Mouse (Mus musculus): ENCODE measurements around the gene Clptm1. TPM values are rescaled to one million over a fixed set of nuclear protein-coding genes. Genes with fewer than 3 reads are reported as not detected.

Gene Clptm1
- polyA plus RNA-seq (2014; fragmentation: Illumina TruSeq; extraction: RNeasy Lipid Tissue Mini Kit (QIAGEN cat#74804); ENCODE audit: low read depth, low replicate concordance) = 73.7 TPM

DNA sequence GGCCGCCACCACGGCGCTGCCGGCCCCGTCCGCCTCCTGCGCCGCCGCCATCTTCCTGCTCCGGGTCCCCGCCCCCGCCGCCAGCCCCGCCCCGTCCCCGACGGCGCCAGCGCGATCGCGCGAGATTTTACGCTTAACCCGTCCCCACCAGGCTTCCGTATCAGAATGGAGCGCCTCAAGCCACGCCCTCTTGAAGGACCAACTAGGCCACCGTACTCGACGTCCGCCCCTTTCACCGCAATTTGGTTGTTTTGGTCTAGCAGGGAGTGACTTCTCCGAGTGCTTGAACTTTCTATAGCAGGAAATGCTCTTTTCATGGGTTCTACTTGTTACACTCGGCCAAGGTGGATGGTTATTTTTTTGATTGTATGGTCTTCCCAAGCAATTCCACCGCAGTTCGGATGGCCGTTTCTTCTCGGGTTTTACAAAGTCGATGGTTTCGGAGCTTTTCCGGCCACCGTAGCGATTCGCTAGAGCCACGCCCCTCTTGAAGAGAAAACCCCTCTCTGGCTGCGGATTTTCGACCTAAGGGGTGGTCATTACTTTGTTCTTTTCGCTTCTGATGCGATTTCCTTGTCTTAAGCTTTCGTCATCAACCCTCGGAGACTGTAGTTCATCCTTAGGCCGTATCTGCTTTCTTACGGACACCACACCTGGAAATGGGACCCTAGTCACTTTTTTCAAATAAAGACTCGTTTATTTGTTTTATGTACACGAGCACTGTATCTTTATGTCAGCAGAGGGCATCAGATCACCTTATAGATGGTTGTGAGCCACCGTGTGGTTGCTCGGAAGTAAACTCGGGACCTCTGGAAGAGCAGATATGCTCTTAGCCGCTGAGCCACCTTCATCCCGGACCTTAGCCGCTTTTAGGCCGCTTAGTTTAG lies at the start of gene Clptm1:
Clptm1 (minus strand) TSS at position 79 of the 887 bp plus-strand sequence.

DNA sequence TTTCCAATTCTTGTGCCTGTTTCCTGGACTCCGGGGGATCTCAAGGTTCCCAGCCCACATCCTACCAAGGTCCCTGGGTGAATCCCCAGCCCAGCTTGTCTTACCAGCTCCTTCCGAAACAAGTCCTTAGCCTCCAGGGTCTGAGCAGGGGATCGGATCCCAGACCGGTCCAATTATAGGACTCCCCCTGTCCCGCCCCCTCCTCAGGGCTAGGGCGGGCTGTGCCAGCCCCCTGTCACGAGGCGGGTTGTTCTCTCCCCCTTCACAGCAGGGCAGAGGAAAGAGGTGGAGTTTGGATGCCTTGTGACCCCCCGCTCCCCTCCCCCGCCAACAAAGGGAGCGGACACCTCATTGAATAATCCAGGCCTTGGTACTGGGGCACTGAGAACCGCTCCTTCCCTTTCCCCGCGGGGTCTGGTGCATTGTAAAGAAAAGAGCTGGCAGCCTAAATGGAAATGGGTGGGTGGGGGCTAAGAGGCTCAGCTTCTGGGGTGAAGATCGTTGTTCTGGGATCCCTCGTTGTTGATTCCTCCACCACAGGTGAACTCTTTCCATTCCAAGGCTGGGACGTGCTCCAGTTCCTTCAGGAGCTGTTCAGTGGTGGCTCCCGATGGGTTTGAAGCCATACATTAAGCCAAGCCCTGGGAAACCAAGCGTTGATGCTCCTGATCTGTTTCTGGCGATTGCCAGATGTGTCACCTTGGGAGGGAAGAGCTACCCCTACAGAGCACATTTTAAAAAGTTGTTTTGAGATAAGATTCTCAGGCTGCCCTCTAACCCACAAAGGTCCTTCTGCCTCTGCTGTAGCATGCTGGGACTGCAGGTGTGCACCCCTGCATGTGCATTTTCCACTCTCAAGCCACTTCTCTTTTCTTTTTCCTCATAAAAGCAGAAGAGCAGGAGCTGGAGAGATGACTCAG lies 34.3 kb upstream of the Clptm1 start, which contains the start of gene Apoe:
Apoe (minus strand) TSS at position 282 of the 920 bp plus-strand sequence.

DNA sequence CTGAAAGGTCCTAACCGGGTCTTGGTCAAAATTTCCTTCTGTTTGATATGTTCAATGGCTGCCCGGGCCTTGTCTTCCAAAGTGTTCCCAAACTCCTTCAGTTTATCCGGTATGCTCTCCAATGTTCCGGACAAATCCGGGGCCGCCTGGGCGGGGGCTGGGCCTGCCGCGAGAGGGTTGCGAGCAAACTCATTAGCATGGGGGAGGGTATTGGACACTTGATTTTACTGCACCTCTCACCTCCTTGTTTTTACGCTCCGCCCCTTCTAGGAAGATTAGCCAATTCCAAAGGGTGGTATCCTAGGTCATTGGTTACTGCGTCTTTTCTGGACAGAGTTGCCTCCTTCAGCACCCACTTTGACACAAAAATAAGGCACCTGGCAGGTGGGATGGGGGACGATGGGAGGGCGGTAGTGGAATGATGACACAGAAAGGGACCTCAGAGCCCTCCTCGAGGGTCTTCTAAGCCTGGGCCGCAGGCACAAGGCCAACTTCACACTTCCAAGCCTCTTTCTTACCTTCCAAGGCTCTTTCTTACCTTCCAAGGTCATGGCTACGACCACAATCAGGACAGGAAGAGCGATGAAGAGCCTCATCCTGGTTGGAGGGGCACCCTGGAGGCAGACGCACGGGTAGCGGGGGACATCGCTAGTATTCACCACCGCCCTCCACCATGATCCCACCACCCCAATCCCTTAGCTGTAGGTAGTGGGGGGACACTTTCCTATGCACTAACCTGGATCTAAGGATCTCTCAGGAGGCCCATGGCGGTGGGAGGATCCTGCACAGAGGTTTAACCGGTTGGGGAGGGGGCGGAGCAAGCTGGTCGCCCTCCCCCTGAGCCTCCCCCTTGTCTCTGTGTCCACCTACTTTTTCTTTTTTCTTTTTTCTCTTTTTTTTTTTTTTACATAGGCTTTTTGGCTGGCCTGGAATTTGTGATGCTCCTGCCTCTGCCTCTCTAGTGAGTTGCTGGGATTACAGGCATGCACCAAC lies 27.3 kb upstream of the Clptm1 start, which contains the start of gene Apoc1:
Apoc1 (minus strand) TSS at position 788 of the 993 bp plus-strand sequence.

DNA sequence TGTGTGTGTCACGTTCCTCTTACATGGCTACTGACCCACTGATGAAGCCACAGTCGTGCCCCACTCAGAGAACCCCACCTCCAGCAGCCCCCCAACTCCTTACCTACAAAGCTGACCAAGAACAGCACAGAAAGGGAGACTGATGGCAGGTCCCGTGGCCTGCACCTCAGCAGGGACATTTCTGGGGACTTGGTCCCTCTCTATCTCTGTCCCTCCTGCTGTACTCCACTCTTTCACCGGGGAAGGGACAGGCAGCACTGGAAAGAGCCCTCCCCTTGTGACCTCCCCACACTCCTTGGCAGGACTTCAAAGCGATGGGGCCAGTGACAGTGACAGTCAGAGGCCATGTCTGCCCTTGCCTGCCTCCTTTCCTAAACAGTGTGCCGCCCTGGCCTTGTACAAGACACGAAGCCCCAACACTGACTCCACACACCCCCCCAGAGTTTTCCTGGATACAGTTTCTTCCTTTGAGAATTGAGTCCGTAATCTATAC lies 16.4 kb upstream of the Clptm1 start, which contains the start of the genes Gm44805 and Apoc4:
Gm44805 (minus strand) TSS at position 222 of the 493 bp plus-strand sequence.
Apoc4 (minus strand) TSS at position 278 of the 493 bp plus-strand sequence.

DNA sequence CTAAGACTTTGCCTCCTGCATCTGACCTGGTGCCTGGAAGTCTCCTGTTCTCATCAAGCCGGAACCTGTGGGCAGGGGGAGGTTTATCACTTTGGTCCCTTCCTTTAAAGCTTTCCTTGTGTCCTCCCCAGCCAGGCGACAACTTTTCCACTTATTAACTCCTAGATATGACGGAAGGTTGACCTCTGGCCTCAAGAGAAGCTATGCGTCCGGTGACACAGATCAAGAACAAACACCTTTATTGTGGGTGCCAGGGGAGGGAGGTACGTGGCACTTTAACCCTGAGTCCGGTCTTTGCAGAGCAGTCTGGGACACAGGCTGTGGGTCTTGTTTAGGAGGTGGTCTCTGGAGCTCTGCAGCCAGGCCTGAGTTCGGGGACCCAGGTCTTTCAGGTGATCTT lies 13.0 kb upstream of the Clptm1 start, which contains the start of gene Apoc2:
Apoc2 (minus strand) TSS at position 70 of the 400 bp plus-strand sequence.

DNA sequence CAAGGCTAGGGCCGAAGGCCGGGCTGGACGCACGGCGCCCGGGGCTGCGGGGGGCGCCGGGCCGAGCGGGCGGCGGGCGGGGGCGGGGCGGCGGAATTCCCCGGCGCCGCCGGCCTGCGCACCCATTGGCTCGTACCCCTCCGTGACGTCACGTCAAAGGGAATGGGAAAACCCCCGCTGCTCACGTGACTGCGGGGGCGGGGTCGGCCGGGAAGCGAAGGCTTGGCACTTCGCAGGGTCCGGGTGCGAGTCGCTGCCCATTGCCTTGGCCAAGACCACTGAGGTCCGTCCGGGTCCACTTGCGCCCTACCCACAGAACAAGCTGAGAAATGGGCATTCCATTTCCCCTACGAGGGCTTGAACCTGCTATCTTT lies 35.5 kb downstream of the Clptm1 start, which contains the start of gene Relb:
Relb (minus strand) TSS at position 78 of the 374 bp plus-strand sequence.

DNA sequence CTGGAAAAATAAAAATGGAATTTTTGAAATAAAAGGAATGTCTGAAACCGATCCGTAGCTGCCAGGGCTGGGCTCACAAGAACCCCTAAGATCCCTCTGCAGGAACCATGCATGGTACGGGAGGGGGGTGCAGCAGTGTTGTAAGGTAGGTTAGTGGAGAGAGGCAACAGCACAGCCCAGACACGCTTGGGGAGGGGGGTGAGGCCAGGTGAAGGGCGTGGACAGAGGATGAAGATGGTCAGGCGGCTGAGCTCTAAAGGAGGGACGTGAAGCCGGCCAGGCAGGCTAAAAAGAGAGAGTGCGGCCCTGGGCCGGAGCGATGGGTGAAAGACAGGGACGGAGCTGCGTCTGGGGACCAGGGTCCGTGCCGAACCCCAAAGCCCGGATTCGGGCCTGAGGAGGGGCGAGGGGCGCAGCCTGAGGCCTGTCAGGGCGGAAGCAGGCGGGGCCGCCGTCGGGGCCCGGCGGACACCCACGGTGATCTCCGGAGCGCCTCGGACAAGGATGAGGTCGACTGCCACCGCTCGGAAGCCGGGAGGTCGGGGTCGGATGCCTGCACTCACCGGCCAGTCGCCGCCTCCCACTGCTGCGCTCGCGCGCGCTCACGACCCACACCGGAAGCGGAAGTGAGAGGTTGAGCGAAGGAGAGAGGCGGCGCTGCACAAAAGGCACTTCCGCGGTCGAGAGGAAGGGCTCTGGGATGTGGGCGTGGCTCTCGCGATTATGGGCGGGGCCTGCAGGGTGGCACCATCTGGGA lies 60.8 kb downstream of the Clptm1 start, which contains the start of gene Clasrp:
Clasrp (minus strand) TSS at position 638 of the 757 bp plus-strand sequence.

Other genes starting within 250 kb of the Clptm1 start
- 16.4 TPM for gene Mark4, start 206.2 kb downstream of the Clptm1 start, polyA plus RNA-seq (2014; fragmentation: Illumina TruSeq; extraction: RNeasy Lipid Tissue Mini Kit (QIAGEN cat#74804); ENCODE audit: low read depth, low replicate concordance)
- gene Exoc3l2, start 201.7 kb downstream of the Clptm1 start, polyA plus RNA-seq (2014; fragmentation: Illumina TruSeq; extraction: RNeasy Lipid Tissue Mini Kit (QIAGEN cat#74804); ENCODE audit: low read depth, low replicate concordance) = 1.4 TPM
- 2.7 TPM for gene Bloc1s3, start 156.7 kb downstream of the Clptm1 start, polyA plus RNA-seq (2014; fragmentation: Illumina TruSeq; extraction: RNeasy Lipid Tissue Mini Kit (QIAGEN cat#74804); ENCODE audit: low read depth, low replicate concordance)
- 23.6 TPM for gene Trappc6a, start 156.6 kb downstream of the Clptm1 start, polyA plus RNA-seq (2014; fragmentation: Illumina TruSeq; extraction: RNeasy Lipid Tissue Mini Kit (QIAGEN cat#74804); ENCODE audit: low read depth, low replicate concordance)
- not detected for gene Nkpd1, start 147.2 kb downstream of the Clptm1 start, polyA plus RNA-seq (2014; fragmentation: Illumina TruSeq; extraction: RNeasy Lipid Tissue Mini Kit (QIAGEN cat#74804); ENCODE audit: low read depth, low replicate concordance)
- gene Ppp1r37, start 102.0 kb downstream of the Clptm1 start, polyA plus RNA-seq (2014; fragmentation: Illumina TruSeq; extraction: RNeasy Lipid Tissue Mini Kit (QIAGEN cat#74804); ENCODE audit: low read depth, low replicate concordance) = 69.0 TPM
- 1.1 TPM for gene Zfp296, start 87.7 kb downstream of the Clptm1 start, polyA plus RNA-seq (2014; fragmentation: Illumina TruSeq; extraction: RNeasy Lipid Tissue Mini Kit (QIAGEN cat#74804); ENCODE audit: low read depth, low replicate concordance)
- 53.3 TPM for gene Gemin7, start 87.4 kb downstream of the Clptm1 start, polyA plus RNA-seq (2014; fragmentation: Illumina TruSeq; extraction: RNeasy Lipid Tissue Mini Kit (QIAGEN cat#74804); ENCODE audit: low read depth, low replicate concordance)
- gene Clasrp, start 60.5 kb downstream of the Clptm1 start, polyA plus RNA-seq (2014; fragmentation: Illumina TruSeq; extraction: RNeasy Lipid Tissue Mini Kit (QIAGEN cat#74804); ENCODE audit: low read depth, low replicate concordance) = 35.4 TPM
- 8.3 TPM for gene Relb, start 35.6 kb downstream of the Clptm1 start, polyA plus RNA-seq (2014; fragmentation: Illumina TruSeq; extraction: RNeasy Lipid Tissue Mini Kit (QIAGEN cat#74804); ENCODE audit: low read depth, low replicate concordance)
- gene Apoc2, start 12.9 kb upstream of the Clptm1 start, polyA plus RNA-seq (2014; fragmentation: Illumina TruSeq; extraction: RNeasy Lipid Tissue Mini Kit (QIAGEN cat#74804); ENCODE audit: low read depth, low replicate concordance) = 1.0 TPM
- gene Gm44805, start 16.4 kb upstream of the Clptm1 start, polyA plus RNA-seq (2014; fragmentation: Illumina TruSeq; extraction: RNeasy Lipid Tissue Mini Kit (QIAGEN cat#74804); ENCODE audit: low read depth, low replicate concordance) = not detected
- gene Apoc4, start 16.4 kb upstream of the Clptm1 start, polyA plus RNA-seq (2014; fragmentation: Illumina TruSeq; extraction: RNeasy Lipid Tissue Mini Kit (QIAGEN cat#74804); ENCODE audit: low read depth, low replicate concordance) = 3.5 TPM
- 21.5 TPM for gene Apoc1, start 27.6 kb upstream of the Clptm1 start, polyA plus RNA-seq (2014; fragmentation: Illumina TruSeq; extraction: RNeasy Lipid Tissue Mini Kit (QIAGEN cat#74804); ENCODE audit: low read depth, low replicate concordance)
- 747 TPM for gene Apoe, start 34.2 kb upstream of the Clptm1 start, polyA plus RNA-seq (2014; fragmentation: Illumina TruSeq; extraction: RNeasy Lipid Tissue Mini Kit (QIAGEN cat#74804); ENCODE audit: low read depth, low replicate concordance)
- gene Tomm40, start 50.4 kb upstream of the Clptm1 start, polyA plus RNA-seq (2014; fragmentation: Illumina TruSeq; extraction: RNeasy Lipid Tissue Mini Kit (QIAGEN cat#74804); ENCODE audit: low read depth, low replicate concordance) = 73.7 TPM
- gene Nectin2, start 85.5 kb upstream of the Clptm1 start, polyA plus RNA-seq (2014; fragmentation: Illumina TruSeq; extraction: RNeasy Lipid Tissue Mini Kit (QIAGEN cat#74804); ENCODE audit: low read depth, low replicate concordance) = 32.1 TPM
- gene Bcam, start 106.0 kb upstream of the Clptm1 start, polyA plus RNA-seq (2014; fragmentation: Illumina TruSeq; extraction: RNeasy Lipid Tissue Mini Kit (QIAGEN cat#74804); ENCODE audit: low read depth, low replicate concordance) = 183 TPM
- 0.45 TPM for gene Cblc, start 131.8 kb upstream of the Clptm1 start, polyA plus RNA-seq (2014; fragmentation: Illumina TruSeq; extraction: RNeasy Lipid Tissue Mini Kit (QIAGEN cat#74804); ENCODE audit: low read depth, low replicate concordance)
- gene Bcl3, start 157.7 kb upstream of the Clptm1 start, polyA plus RNA-seq (2014; fragmentation: Illumina TruSeq; extraction: RNeasy Lipid Tissue Mini Kit (QIAGEN cat#74804); ENCODE audit: low read depth, low replicate concordance) = 5.8 TPM
- not detected for gene Gm19345, start 187.0 kb upstream of the Clptm1 start, polyA plus RNA-seq (2014; fragmentation: Illumina TruSeq; extraction: RNeasy Lipid Tissue Mini Kit (QIAGEN cat#74804); ENCODE audit: low read depth, low replicate concordance)
- gene Ceacam16, start 196.3 kb upstream of the Clptm1 start, polyA plus RNA-seq (2014; fragmentation: Illumina TruSeq; extraction: RNeasy Lipid Tissue Mini Kit (QIAGEN cat#74804); ENCODE audit: low read depth, low replicate concordance) = not detected
- gene Ceacam19, start 222.9 kb upstream of the Clptm1 start, polyA plus RNA-seq (2014; fragmentation: Illumina TruSeq; extraction: RNeasy Lipid Tissue Mini Kit (QIAGEN cat#74804); ENCODE audit: low read depth, low replicate concordance) = not detected

All from heart, adult 10 weeks (tissue).